Mouse (Mus musculus) adrenal gland, postnatal 10 days (tissue): ENCODE results near the gene 1700008O03Rik. TPM values are rescaled to one million over a fixed set of nuclear protein-coding genes. Genes with fewer than 3 reads are reported as not detected.

Experiments used
- DNase-seq: peaks from one replicate; pipeline ENCODE4 v3.0.0; 2021; ENCODE audit warnings: mixed read lengths
- total RNA-seq, 2 experiments: library from RNA; stranded (reverse); gene quantifications; 2 replicates each; pipeline ENCODE4 v1.2.3; 2021

The 1700008O03Rik gene
- total RNA-seq, 2 experiments from 2014 or later: 0.57 to 1.4 TPM

GRCm38 (mm10) chr7:44375793-44376192 lies 9.8 kb downstream of the 1700008O03Rik start:
- DNase-seq: no peak

GRCm38 (mm10) chr7:44375207-44375606 lies 10.4 kb downstream of the 1700008O03Rik start:
- DNase-seq: no peak

DNA sequence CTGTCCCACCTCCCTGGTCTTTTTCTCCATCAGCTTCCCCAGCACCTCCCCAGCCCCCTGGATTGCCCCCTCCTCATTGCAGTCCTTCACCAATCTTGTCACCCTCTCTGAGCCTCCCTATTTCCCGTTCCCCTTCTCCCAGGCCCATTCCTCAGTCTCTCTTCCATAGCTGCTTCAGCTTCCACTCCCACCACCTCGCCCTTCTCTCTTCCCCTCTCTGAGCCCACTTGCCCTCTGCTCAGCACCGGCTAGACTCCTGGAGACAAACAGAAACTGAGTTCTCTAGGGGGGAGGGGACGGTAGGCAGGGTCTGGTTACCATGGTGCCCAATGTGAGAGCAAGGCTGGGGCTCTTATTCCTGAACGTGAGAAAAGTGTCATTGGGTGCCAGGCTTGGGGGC lies 10.9 kb downstream of the 1700008O03Rik start:
- no peak for DNase-seq

GRCm38 (mm10) chr7:44373889-44374652 lies 11.5 kb downstream of the 1700008O03Rik start:
- DNase-seq: peak; percentile 79

GRCm38 (mm10) chr7:44373460-44373859 lies 12.2 kb downstream of the 1700008O03Rik start:
- no peak for DNase-seq

DNA sequence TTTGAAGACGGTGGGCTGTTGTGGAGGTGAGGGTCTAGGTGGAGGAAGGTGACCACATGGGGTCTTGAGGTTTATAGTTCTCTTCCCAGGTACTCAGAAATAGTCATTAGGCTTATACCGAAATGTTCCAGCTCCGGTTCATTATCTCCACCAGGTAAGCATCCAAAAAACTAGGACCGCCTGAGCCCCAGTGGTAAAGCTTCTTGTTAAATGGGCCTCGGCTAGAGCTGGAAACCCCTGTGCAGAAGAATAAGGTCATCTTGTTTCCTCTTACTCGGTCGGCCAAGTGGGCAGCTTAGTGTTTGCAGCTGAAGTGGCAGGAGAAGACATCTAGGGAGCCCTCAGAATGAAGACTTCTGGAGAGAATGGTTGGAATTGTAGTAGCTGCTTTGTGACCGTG lies 12.9 kb downstream of the 1700008O03Rik start:
- DNase-seq: no peak

DNA sequence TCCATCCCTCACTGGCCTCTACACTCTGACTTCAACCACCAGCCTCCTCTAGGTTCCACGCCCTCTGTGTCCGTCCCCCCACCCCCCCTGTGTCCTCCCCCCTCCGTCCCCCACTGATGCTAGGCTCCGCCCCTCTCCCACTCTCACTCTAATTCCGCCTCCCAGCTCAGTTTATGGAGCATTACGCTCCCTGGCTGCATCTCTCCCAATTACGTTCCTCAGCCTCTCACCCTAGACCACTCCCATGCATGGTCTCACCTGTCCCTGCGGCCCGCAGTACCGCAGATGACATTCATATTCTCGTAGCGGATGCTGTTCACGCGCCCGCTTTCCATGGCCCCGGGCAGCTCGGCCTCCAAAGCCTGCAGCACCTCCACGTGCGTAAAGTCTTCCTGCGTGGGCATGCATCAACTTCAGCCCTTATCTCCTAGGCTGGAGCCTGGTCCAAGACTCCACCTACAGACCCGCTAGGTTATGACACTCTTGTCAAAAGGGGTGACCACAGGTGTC lies 24.8 kb downstream of the 1700008O03Rik start:
- no peak for DNase-seq

- peak; percentile 96 for DNase-seq
These were observed 25.5 kb downstream of the 1700008O03Rik start for GRCm38 (mm10) chr7:44359908-44360672.

GRCm38 (mm10) chr7:44358886-44359654 lies 26.6 kb downstream of the 1700008O03Rik start:
- DNase-seq: no peak

DNA sequence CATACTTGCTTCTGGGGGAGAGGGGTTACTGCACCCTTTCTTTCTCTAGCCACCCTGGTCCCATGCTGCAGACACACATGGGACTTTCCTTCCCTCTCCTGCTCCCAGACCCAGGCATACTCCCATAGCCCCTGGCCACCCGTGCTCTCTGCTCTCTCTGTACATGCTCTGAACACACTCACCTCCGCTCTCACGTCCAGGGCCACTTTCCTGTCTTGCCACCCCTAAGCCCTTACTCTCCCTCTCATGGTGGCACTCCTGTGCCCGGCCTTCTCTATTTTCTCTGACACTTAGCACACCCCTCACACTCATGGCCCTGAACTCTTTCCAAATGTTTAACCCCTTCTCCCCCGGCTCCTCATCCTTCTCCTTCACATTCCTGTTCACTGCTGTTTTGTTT lies 27.6 kb downstream of the 1700008O03Rik start:
- no peak for DNase-seq

- no peak for DNase-seq
These were observed 28.1 kb downstream of the 1700008O03Rik start for GRCm38 (mm10) chr7:44357531-44357930.

- DNase-seq: no peak
These were observed 28.8 kb downstream of the 1700008O03Rik start for GRCm38 (mm10) chr7:44356590-44357481.

GRCm38 (mm10) chr7:44355411-44355810 lies 30.2 kb downstream of the 1700008O03Rik start:
- DNase-seq: no peak

DNA sequence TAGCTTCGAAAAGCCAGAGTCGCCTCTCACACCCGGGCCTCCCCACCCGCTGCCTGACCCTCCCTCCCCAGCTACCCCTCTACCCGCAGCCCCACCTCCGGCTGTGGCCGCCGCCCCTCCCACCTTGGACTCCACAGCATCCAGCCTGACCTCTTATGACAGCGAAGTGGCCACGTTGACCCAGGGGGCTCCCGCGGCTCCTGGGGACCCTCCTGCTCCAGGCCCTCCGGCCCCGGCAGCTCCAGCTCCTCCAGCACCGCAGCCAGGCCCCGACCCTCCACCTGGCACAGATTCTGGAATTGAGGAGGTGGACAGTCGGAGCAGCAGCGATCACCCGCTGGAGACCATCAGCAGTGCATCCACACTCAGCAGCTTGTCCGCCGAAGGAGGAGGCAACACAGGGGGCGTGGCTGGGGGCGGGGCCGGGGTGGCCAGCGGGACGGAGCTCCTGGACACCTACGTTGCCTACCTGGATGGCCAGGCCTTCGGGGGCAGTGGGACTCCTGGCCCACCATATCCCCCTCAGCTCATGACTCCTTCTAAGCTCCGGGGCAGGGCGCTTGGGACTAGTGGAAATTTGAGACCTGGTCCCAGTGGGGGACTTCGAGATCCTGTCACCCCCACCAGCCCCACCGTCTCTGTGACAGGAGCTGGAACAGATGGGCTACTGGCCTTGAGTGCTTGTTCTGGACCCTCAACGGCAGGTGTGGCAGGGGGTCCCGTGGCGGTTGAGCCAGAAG lies 31.8 kb downstream of the 1700008O03Rik start:
- DNase-seq: peak; percentile 59

DNA sequence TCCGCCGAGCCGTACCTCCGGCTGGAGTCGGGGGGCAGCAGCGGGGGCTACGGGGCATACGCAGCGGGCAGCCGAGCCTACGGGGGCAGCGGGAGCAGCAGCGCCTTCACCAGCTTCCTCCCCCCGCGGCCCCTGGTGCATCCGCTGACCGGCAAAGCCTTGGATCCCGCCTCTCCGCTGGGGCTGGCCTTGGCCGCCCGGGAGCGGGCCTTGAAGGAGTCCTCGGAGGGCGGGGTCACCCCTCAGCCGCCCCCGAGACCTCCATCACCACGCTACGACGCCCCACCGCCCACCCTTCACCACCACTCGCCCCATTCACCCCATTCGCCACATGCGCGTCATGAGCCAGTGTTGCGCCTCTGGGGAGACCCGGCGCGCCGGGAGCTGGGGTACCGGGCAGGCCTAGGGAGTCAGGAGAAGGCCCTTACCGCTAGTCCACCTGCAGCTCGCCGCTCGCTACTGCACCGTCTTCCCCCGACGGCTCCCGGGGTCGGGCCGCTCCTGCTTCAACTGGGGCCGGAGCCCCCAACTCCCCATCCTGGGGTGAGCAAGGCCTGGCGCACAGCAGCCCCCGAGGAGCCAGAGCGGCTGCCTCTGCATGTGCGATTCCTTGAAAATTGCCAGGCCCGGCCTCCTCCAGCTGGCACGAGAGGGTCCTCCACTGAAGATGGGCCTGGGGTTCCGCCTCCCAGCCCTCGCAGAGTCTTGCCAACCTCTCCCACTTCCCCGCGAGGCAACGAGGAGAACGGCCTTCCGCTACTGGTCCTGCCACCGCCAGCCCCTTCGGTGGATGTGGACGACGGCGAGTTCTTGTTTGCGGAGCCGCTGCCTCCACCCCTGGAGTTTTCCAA lies 32.6 kb downstream of the 1700008O03Rik start:
- DNase-seq: no peak

- DNase-seq: no peak
These were observed 33.5 kb downstream of the 1700008O03Rik start for GRCm38 (mm10) chr7:44351881-44352749.

GRCm38 (mm10) chr7:44350957-44351711 lies 34.5 kb downstream of the 1700008O03Rik start:
- DNase-seq: peak; percentile 87

DNA sequence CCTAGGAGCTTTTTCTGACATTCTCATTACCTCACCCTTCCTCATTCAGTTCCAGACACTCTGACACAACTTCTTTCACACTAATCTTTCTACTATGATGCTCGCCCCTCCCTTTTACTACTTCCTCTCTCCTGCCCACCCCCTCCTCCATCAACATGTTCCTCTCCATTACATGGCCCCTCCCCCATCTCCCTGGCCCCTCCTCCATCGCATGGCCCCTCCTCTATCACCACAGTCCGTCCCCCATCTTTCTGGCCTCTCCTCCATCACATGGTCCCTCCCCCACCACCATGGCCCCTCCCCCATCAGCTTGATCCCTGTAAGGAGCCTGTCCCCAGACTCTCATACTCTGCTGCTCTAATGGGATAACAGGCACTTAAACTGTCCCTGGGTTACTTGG lies 36.6 kb downstream of the 1700008O03Rik start:
- no peak for DNase-seq
